Mouse (Mus musculus) ES-E14 (cell line): Measurements from ENCODE around the gene Ifit3. TPM values are rescaled to one million over a fixed set of nuclear protein-coding genes. Genes with fewer than 3 reads are reported as not detected.
"Not testable (repeated sequence)": the region's sequence is repeated elsewhere in the genome, so short reads cannot be mapped to it uniquely, and the experiment has no call there.

Experiments used
- DNase-seq: peaks from one replicate; pipeline ENCODE4 v3.0.0-alpha.2; 2013; ENCODE audit warnings: low read depth, low spot score
- H3K27ac ChIP-seq: 2 replicates; pipeline ENCODE4 v1.5.1; 2012; ENCODE audit warnings: low read depth, mild to moderate bottlenecking, low read length, moderate library complexity, mixed read lengths; ENCODE audit not compliant: poor library complexity, insufficient read depth, severe bottlenecking
- H3K36me3 ChIP-seq: 2 replicates; pipeline ENCODE4 v1.6.1; 2012; ENCODE audit warnings: mild to moderate bottlenecking, low read length, moderate library complexity, mixed read lengths; ENCODE audit not compliant: control insufficient read depth, poor library complexity, insufficient read depth, severe bottlenecking
- H3K4me1 ChIP-seq, 2 experiments: fragments of 150-350 bp in 1 of 2; sonication (generic) in 1 of 2; 2 replicates each; pipeline ENCODE4 v1.6.1; 2012; ENCODE audit warnings: low read length in 2 of 2, mild to moderate bottlenecking in 1 of 2, mixed read lengths in 1 of 2; ENCODE audit not compliant: control insufficient read depth in 2 of 2, insufficient read depth in 2 of 2, poor library complexity in 1 of 2
- H3K4me3 ChIP-seq, 2 experiments: fragments of 150-350 bp in 1 of 2; sonication (generic) in 1 of 2; 2 replicates each; pipeline ENCODE4 v1.5.1; 2012; ENCODE audit warnings: low read length in 2 of 2, low read depth in 1 of 2, mild to moderate bottlenecking in 1 of 2, mixed read lengths in 1 of 2; ENCODE audit not compliant: insufficient read depth in 1 of 2, poor library complexity in 1 of 2, severe bottlenecking in 1 of 2
- H3K9ac ChIP-seq: 2 replicates; pipeline ENCODE4 v1.6.1; 2012; ENCODE audit warnings: low read depth, mild to moderate bottlenecking, low read length, mixed read lengths; ENCODE audit not compliant: poor library complexity, insufficient read depth, severe bottlenecking
- H3K9me3 ChIP-seq: fragments of 150-350 bp; sonication (generic); 2 replicates; pipeline ENCODE4 v1.6.1; 2012; ENCODE audit warnings: low read depth, mild to moderate bottlenecking, low read length; ENCODE audit not compliant: control insufficient read depth, insufficient read depth
- CHD2 ChIP-seq: IDR thresholded peaks from 2 replicates; pipeline ENCODE4 v1.6.1; 2014; ENCODE audit warnings: mild to moderate bottlenecking, low read depth, low read length, inconsistent platforms
- HCFC1 ChIP-seq: IDR thresholded peaks from 2 replicates; pipeline ENCODE4 v1.6.1; 2012; ENCODE audit warnings: low read length, inconsistent platforms, borderline replicate concordance; ENCODE audit not compliant: insufficient read depth
- MAFK ChIP-seq: IDR thresholded peaks from 2 replicates; pipeline ENCODE4 v1.6.1; 2014; ENCODE audit warnings: mild to moderate bottlenecking, low read depth, low read length, inconsistent platforms; ENCODE audit not compliant: insufficient read depth
- ZC3H11A ChIP-seq: IDR thresholded peaks from 2 replicates; pipeline ENCODE4 v1.6.1; 2012; ENCODE audit warnings: low read depth, mild to moderate bottlenecking, inconsistent platforms, low read length, borderline replicate concordance
- ZNF384 ChIP-seq: IDR thresholded peaks from 2 replicates; pipeline ENCODE4 v1.6.1; 2012; ENCODE audit warnings: low read depth, low read length, inconsistent platforms
- in situ Hi-C, 2 experiments: fragments of 600-800 bp; cut with MboI; formaldehyde crosslinking; loops; one replicate each; pipeline ENCODE4 v1.15.1; 2025; ENCODE audit warnings: low sequenced_read_pairs in 2 of 2, inconsistent platforms in 1 of 2; ENCODE audit not compliant: unreplicated experiment in 2 of 2
- total RNA-seq: library from RNA; depleted of rRNA; stranded (reverse); fragments of 300-350 nt; gene quantifications from 2 replicates; pipeline ENCODE4 v1.2.3, GENCODE M21; 2012

Gene Ifit3
- total RNA-seq, 1 experiment: 0.09 TPM

- H3K36me3 ChIP-seq, H3K9ac ChIP-seq, H3K9me3 ChIP-seq, H3K27ac ChIP-seq, H3K4me1 ChIP-seq, H3K4me3 ChIP-seq, in situ Hi-C loops, DNase-seq: not testable (repeated sequence)
- TF ChIP-seq MAFK: peak; percentile 82
These were observed 26.8 kb downstream of the Ifit3 start for GRCm38 (mm10) chr19:34610118-34610517.

- H3K36me3 ChIP-seq, H3K9me3 ChIP-seq, H3K9ac ChIP-seq, in situ Hi-C loops, H3K4me3 ChIP-seq, H3K4me1 ChIP-seq, H3K27ac ChIP-seq, DNase-seq: not testable (repeated sequence)
These were observed 29.1 kb downstream of the Ifit3 start for GRCm38 (mm10) chr19:34612243-34613001.

DNA sequence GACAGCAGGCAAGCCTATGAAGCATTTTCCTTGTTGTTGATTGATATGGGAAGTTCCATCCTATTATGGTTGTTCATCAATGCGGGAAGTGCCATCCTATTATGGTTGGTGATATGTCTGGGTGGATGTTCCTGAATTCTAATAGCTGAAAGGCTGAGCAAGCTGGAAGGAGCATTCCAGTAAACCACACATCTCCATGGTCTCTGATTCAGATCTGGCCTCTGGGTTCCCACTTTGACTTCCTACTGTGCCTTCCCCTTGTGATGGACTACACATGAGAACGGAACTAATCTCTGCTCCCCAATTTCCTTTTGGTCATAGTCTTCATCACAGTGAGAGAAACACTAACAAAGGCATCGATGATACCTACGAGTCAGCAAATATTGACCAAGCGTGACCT lies 37.5 kb downstream of the Ifit3 start:
- Histone ChIP-seq H3K4me1 (no peaks in the 10 kb centered on the region), H3K4me3 (no peak overlapping the region), H3K9ac (no peak overlapping the region), H3K27ac (no peak overlapping the region), H3K9me3 (no peaks in the 10 kb centered on the region), H3K36me3 (no peaks in the 10 kb centered on the region)
- DNase-seq: no peak
- in situ Hi-C loops: no loop called here
- TF ChIP-seq ZC3H11A (no peak), ZNF384 (no peak), MAFK (peak; percentile 55)

GRCm38 (mm10) chr19:34623781-34624180 lies 40.5 kb downstream of the Ifit3 start:
- Histone ChIP-seq H3K36me3 (no peaks in the 10 kb centered on the region), H3K27ac (no peak overlapping the region), H3K4me1 (no peaks in the 10 kb centered on the region), H3K9ac (no peak overlapping the region), H3K4me3 (no peak overlapping the region), H3K9me3 (no peaks in the 10 kb centered on the region)
- DNase-seq: no peak
- in situ Hi-C loops: no loop called here
- TF ChIP-seq HCFC1 (no peak), MAFK (no peak), CHD2 (no peak), ZNF384 (no peak), ZC3H11A (no peak)

- Histone ChIP-seq H3K9ac (no peak overlapping the region), H3K36me3 (no peaks in the 10 kb centered on the region), H3K4me3 (no peak overlapping the region), H3K4me1 (no peaks in the 10 kb centered on the region), H3K27ac (no peak overlapping the region), H3K9me3 (no peaks in the 10 kb centered on the region)
- no peak for DNase-seq
- in situ Hi-C loops: no loop called here
- TF ChIP-seq ZNF384: no peak
- no peak for TF ChIP-seq ZC3H11A
- no peak for TF ChIP-seq HCFC1
- no peak for TF ChIP-seq MAFK
- no peak for TF ChIP-seq CHD2
These were observed 41.3 kb downstream of the Ifit3 start for GRCm38 (mm10) chr19:34624663-34625062.
